Mouse (Mus musculus) liver, adult 2 months (tissue): ENCODE measurements around the gene Slc24a2.

ENCODE experiments used
- CTCF ChIP-seq: fragments of 200-500 bp; IDR thresholded peaks from 2 replicates; pipeline ENCODE4 v1.5.1; 2011; ENCODE audit warnings: low read depth, low read length, control low read depth
- POLR2A ChIP-seq: fragments of 200-500 bp; IDR thresholded peaks from 2 replicates; pipeline ENCODE4 v1.6.1; 2011; ENCODE audit warnings: low read length, control low read depth; ENCODE audit not compliant: insufficient read depth; ENCODE audit errors: extremely low read depth

- TF ChIP-seq CTCF (no peak), POLR2A (no peak)
Measured at GRCm38 (mm10) chr4:87093612-87094011, 136.7 kb downstream of the Slc24a2 start.
